Mouse (Mus musculus) 3T3-L1 (cell line): ENCODE data around the gene Lactbl1.

Experiments used
- DNase-seq: peaks from one replicate; pipeline ENCODE4 v3.0.0-alpha.2; 2015; ENCODE audit warnings: low read depth, low spot score

Gene Lactbl1

DNA sequence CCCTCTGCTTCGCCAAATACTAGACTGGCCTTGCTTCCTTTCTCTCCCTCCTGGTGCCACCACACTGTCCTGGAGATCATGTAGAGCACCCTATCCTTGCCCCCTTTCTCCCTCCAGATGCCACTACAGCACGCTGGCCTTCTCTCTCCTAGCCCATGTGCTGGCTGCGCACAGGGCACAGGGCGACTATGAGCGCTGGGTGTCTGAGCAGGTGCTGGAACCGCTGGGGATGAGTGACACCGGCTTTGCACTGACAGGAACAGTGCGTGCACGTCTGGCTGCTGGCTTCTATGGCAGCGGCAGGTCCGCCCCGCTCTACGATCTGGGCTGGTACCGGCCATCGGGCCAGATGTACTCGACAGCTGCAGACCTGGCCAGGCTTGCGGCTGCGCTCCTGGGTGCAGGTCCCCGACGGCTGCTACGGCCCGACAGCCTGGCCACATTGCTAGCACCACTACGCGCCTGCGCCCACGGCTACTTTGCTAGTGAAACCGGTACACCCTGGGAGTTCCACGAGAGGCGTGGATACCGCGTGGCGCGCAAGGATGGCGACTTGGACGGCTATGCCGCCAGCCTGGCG, 14.7 kb downstream of the Lactbl1 start:
- no peak for DNase-seq

DNA sequence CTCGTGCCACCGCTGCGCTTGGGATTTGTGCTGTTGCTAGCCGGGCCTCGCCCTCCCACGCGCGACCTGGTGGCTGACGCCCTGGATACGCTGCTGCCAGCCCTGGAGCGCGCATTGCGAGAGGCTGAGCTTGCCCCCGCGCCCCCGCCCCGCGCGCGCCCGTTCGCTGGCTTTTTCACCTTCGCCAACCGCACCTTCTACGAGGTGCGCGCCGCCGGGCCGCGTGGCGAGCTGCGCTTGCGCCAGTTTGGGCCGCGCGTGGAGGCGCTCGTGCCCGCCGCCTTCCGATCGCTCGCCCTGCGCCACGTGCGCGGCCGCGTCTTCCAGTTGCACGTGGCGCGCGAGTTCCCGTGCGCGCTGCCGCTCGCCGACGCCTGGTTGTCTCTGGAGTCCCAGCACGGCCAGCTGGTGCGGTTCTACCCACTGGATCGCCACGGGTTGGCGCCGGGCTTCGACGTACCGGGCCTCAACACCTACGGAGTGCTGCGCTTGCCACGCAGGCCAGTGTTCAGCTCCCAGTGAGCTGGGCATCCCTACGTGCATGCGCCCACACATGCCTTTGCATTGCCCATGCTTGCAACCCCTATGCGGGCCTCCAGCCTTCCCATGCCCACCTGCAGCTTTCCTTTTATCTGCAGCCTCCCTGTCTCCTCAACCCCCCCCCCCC, 15.3 kb downstream of the Lactbl1 start:
- no peak for DNase-seq

DNA sequence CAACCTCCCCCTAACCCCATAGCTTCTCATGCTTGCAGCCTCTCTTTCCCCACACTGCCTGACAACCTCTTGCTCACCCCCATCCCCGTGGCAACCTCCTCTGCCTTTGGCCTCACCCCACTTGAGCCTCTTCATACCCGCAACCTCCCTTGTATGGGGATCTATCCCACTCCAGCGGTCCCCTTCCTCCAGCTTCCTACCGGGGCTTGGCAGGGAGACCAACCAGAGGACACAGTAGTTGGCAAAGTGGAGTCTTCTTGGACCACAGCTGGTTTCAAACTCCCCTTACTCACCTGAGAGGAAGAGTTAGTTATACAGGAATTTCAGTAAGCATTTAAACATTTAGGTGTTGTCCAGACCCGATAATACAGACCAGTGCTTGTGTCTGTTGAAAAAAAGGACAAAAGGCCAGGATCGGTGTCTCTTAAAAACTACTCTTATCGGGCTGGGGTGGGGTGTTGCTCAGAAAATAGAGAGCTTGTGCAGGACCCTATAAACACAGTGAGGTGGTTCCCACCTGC, 15.9 kb downstream of the Lactbl1 start:
- DNase-seq: no peak

DNA sequence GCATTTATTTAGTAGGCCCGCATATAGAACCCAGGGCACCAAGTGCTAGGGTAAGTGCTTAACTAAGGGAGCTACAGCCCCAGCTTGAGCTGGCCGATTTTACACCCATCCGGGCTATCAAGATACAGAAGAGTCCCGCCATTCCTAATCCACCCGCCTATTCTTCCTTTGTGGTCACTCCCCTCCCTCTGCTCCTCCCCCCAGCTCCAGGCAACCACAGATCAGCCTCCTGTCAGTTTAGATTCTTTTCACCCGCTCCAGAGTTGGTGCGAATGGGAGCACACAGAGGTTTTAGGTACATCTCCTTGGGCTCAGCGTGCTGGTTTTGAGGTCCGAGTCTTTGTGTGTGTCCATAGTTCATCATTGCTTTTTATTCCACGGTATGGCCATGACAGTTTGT, 16.5 kb downstream of the Lactbl1 start:
- no peak for DNase-seq

DNA sequence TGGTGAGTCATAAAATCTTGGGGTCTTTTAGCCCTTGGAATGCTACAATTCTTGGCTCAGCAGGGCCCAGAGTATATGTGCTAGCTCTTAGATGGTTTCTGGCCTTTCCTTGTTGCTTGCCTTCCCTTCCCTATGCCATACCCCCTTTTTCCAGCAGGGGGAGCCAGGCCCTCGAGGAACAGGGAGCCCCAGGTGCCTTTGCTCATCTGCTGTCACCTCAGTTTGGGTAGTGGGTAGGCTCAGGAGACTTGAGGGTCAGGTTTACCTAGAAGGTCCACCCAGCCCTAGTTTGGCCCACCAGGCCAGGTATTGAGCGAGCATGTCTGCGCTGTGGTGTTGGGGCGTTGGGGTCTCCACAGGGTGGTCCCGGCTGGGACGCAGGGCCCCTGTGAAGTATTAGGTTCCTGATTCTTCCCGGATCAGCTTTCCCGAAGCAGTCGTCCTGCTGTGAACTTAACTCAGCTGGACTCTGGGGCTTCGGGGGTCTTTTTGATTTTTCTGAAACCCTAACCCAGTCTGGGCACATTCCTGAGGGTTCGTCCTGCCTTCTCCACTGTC, 26.6 kb downstream of the Lactbl1 start:
- peak; percentile 85 for DNase-seq

DNA sequence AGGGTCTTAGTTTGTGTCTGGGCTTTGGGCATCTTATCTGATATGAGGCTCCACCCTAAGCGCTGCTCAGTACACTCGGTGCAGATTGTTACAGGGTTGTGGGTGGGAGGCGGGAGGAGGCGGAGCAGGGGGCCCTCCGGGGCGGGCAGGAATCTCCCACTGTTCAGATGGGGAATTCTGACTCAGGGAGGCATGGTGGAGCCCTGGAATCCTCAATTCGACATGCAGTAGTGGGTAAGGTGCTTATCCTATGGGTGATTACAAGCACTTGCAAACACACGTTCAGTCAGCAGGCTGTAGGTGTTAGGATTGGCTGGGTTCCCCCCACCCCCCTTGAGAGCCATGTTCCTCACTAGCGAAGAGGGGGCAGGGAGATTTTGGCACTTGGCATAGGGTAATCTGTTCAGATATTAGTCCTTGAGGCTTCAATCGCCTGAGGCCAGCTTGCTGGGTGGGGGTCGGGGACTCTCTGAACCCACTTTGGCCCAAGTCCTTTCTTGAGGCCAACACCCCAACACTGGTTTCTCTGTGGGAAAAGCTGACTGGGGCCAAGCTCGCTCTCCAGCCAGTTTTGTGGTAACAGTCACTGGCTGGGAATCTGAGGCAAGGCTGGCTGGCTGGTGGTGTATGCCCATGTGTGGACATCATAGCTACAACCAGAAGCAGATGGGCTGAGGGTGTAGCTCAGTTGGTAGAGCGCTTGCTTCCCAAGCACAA, 27.2 kb downstream of the Lactbl1 start:
- peak; percentile 82 for DNase-seq

DNA sequence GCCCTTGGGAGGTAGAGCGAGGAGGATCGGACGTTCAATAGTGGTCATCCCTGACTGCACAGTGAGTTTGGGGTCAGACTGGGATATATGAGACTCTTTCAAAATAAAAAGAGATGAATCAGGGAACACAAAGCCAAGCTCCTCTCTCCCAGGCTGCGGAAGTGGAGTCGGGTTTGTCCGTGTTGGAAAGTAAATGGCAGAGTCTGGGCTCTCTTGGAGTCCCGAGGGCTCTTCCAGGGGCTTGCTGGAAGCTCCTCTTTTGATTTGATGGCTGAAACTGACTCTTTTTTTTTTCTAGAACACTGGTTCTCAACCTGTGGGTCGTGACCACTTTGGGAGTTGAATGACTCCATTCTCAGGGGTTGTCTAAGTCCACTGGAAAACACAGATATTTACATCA, 27.8 kb downstream of the Lactbl1 start:
- DNase-seq: peak; percentile 52

DNA sequence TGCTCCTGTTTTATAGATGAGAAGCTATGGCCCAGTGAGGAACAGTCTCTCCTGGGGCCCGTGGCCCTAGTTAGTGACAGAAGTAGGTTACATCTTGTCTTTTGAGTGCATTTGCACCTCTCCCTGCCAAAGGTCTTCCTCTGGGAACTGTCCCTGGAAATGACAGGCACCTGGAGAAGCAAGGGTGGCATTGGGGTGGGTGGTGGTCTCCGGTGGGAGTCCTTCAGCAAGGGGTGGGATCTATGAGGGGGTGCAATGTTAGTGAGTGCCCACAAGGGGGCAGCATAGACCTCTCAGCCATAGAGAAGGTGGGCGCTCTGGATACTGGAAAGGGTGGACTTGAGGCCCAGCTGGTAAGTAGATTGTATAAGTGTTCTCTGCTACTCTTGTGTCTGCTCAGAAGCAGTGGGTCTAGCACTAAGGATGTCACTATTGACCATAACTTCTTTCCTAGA, 29.0 kb downstream of the Lactbl1 start:
- DNase-seq: peak; percentile 54

DNA sequence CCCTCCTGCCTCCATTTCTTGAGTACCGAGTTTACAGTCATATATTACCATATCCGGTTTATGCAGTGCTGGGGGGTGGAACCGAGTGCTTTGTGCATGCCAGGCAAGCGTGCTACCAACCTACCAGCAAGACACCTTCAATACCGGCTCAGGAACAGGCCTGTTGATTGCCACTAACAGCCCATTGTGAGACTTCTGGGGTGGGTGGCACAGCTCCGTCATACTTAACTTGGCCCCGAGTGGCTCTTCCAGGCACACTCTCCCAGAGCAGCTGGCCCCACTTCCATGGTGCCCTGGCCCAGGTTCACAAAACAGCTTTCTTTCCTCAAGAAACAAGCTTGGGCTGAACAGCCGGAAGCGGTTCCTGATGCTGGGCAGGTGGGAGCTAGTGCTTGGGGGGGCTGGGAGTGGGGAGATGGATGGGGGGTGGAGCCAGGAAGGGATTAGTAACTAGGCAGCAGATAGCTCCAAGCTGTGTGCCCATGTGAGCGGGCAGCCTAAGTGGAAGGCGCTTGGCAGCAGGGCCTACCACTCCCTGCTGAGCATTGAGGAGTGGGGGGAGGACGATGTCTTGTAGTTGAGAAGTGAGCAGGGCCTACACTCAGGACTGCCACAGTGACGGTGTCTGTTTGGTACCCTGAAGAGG, 29.6 kb downstream of the Lactbl1 start:
- DNase-seq: no peak

DNA sequence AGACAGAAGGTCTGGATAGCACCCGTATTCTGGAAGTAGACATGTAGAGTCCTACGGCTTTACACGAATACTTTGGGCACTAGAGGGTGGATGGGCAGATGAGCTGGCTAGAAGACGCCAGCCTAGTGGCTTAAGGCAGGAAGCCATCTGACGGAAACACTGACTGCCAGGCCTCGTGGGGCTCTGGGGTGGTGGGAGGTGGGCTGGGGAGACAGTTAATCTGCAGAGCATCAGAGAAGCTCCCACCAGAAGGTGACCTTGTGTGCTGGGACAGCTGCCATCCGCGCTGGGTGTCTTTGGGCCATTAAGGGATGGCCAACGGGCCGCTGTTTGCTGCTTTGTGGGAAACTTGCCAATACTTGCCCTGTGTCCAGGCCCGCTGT, 30.1 kb downstream of the Lactbl1 start:
- no peak for DNase-seq

DNA sequence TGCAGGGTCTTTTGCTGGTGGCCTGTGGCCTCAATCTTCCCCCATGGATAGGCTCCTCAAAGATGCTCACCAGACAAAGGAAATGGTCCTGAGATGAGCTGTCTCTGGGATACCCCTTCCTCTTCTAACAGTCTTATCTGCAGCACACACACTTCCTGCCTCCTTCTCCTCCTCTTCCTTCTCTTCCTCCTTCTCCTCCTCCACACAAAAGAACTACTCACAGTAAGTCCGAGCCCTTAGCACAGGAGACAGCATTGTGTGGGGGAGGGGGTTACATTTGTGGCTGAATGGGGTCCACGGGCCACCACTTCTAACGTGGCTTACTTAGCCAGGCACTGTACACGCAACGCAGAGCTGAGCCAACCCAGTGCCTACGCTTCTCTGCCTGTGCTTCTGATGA, 30.6 kb downstream of the Lactbl1 start:
- no peak for DNase-seq

DNA sequence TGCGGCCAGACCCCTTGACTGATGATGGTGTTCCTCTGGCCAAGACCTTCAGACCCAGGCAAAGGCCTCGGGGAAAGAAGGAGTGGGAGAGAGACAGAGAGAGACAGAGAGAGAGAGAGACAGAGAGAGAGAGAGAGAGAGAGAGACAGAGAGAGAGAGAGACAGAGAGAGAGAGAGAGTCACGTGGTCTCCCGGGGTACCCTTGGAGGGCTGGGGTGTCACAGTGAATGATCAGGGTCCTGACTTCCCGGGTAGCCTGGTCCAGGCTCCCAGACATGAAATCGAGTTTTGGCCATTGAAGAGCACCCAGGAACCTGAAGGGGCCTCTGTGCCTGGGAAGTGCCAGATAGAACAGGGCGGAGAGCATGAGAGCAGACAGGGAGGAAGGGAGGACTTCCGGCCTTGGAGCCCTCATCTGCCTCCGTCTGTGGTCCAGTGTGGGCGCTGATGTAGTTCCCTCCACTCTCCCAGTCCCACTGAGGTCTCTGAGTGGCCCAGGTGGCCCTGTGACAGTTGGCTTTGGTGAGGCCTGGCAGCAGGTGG, 31.3 kb downstream of the Lactbl1 start:
- DNase-seq: no peak

DNA sequence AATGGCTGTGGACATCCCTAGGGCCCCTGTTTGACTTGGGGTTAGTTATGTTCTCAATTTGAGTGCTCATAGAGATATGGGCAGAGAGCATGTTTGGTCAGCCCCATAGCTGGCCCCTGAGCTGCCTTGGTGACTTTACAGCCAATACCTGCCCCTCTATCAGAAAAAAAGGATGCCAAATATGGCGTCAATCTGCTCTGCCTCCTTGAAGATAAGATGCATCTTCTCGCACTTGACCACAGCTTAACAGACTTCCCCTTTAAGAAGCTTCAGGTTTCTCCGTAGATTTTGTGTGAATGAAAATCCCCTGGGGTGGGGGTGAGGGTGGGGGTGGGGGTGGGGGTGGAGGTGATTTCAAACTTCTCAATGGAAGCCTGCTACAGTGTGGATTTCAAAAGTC, 35.5 kb downstream of the Lactbl1 start:
- DNase-seq: no peak

DNA sequence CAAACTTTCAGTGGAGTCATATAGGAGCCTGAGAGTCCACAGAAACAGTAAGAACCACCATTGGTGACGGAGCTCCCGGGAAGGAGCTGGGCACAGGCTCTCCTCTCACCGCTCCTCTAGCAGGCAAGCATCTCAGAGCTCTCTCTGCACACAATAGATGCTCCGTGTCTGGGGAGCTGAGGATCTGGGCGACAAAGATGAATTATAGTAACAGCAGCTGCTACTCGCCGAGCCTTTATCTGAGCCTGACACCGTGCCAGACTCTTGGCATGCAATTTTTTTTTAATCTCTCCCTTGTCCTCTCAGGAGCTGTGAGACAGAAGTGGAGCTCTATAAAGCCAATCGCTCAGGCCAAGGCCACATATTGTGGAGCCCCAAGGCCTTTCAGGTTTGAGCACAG, 42.6 kb downstream of the Lactbl1 start:
- no peak for DNase-seq

DNA sequence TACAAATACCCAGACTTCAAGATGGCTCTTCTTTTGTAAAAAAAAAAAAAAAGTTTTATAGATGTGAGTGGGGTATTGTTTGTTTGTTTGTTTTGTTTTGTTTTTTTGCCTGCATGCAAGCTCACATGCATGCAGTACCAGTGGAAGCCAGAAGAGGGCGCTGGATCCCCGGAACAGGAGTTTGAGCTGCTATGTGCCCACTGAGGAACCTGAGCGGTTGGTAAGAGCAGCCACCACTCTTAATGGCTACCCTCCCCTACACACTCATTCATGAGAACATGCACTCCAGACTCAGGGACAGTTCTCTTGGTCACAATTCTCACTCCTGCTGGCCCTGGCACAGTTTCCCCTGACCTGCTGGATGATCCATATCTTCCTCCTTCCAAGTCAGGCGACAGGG, 43.6 kb downstream of the Lactbl1 start:
- DNase-seq: no peak

DNA sequence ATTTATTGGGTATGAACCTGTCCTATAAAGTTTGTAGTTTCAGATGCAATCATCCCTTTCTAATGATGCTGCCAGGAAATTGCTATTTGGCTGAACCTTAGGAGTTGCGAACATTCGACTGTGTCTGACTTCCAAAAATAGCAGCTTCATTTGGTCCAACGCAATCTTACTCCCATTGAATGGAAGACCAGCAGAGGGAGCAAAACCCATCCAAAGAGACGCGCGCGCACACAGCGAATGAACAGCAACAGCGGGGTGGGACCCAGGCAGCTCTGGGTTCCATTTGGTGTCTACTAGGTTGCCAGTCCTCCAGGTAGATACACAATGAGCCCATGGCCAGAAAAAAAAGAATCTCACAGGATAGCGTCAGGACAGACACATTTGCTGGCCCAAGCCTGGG, 45.3 kb downstream of the Lactbl1 start:
- no peak for DNase-seq

DNA sequence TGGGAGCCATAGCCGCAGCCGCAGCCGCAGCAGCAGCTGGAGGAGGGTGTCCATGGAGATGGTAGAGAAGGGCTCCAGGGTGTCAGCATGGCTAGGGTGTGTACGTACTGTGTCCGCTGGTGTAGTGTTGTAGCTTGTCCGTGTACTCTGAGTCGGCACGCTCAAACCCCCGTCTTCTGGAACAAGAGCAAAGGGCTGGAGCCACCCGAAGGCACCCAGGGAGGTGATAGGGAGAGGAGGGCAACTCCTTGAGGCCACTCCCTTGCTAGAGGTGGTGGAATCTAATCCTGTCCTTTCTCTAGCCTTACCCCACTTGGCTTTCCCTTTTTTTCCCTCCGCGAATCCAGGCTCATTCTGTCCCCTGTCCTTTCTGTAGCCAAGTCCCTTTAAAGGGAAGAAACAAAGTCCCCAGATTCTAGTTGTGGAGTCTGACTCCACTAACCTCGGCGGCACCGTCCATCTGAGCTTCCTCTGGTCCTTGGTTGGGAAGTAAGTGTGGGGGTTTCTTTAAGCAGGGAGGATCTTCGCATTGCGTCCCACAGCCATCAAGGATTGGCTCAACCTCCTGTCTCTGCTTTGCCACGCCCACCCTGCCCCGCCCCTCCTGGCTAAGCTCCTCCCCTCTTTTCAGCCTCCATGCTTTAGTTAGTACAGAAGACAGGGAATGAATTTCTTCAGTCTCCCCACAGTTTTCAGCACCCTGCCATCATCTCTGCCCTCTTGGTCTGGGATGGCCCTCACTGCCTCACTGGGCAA, 50.1 kb downstream of the Lactbl1 start:
- DNase-seq: no peak

DNA sequence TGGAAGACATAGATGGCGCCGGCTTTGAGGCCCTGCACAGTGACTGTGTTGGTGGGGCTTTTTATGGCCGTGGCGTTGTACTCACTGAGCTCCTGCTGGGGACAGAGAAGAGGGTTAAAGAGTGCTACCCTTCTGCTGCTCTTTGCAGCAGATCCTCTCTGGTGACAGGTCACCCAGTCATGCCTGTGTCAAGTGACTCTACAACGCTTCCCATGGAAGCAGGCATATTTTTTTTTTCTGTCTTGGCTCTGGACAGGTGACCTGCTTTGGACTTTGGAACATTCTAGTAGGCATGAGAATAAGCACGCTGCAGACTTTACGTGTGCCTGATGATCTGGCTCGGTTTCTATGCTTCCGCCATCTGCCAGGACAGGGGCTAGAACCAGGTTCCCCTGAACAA, 53.0 kb downstream of the Lactbl1 start:
- no peak for DNase-seq

DNA sequence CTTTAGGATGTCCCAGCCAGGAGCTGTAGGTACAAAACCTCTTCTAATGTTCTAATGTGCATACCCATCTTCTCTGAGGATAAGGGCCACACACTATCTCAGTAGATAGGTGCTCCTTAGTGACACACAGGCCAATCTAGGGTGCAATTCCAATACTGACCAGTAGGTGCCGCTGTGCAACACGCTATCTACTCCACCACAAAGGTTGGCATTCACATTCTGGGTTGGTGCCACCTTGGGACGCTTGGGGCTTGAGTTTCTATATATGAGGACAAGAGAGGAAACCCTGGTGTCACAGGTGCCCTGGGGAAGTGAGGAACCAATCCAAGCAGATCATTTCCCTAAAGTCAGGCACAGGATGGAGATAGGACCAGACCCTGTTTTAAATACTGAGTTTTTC, 56.1 kb downstream of the Lactbl1 start:
- peak; percentile 92 for DNase-seq

DNA sequence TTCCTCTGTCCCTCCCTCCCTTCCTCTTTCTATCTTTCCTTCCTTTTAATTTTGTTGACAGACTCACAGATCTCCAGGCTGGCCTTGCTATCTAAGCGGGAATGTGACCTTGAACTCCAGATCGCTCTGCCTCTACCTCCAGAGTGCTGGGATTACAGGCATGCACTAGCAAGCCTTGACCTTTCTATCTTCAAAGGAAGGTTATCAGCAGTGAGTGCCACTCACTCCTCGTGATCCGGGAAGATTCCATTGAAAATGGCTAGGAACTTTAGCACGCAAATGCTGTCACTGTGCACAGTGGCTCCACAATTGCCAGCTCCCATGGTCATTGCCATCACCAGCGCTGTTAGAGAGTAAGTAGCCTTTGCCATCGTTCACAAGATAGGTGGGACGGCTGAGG, 56.8 kb downstream of the Lactbl1 start:
- no peak for DNase-seq

DNA sequence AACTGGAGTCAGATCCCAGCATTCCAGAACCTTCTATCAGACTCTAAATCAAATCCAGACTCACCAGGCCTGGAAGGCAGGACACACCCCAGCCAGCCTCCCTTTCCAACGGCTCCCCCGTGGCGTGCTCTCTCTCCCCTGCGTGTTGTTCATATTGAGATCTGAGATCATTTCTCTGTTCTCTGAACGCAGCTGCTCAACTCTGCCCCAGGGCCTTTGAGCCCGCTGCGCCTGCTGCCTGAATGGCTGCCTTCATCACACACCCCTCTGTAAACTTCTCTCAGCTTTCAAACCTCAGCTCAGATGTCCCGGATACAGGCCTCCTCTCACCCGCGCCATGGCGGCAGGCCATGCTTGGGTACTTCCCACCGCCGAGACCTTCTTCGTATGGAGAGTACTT, 58.2 kb downstream of the Lactbl1 start:
- no peak for DNase-seq
